Mouse (Mus musculus) neutrophil, adult 83 days (primary cell): ENCODE measurements around the gene Dcakd. TPM values are rescaled to one million over a fixed set of nuclear protein-coding genes. Genes with fewer than 3 reads are reported as not detected.

Experiments used
- total RNA-seq, 2 experiments: library from RNA; stranded (reverse); gene quantifications; one replicate each; pipeline ENCODE4 v1.2.4; 2023

Gene Dcakd
- 10 to 100 TPM; 19.6 to 21.8 TPM for total RNA-seq

GRCm38 (mm10) chr11:103028176-103028891 lies at the start of gene Dcakd, which contains the start of gene Nmt1:
Gene Dcakd (minus strand): TSS chr11:103028333.
Gene Nmt1 (plus strand): TSS chr11:103028190.

GRCm38 (mm10) chr11:102946265-102946991 lies 81.7 kb downstream of the Dcakd start, which contains the start of gene C1ql1:
Gene C1ql1 (minus strand): TSS chr11:102946688.

Other genes with a start within 250 kb of the Dcakd start
- gene Gjc1, start 208.6 kb downstream of the Dcakd start, total RNA-seq = not detected
- not detected for gene Higd1b, start 192.5 kb downstream of the Dcakd start, total RNA-seq
- gene Eftud2, start 147.3 kb downstream of the Dcakd start, total RNA-seq = 10 to 100 TPM; 64.6 to 70.3 TPM
- gene Ccdc103, start 147.1 kb downstream of the Dcakd start, total RNA-seq = not detected
- not detected for gene Fam187a, start 143.2 kb downstream of the Dcakd start, total RNA-seq
- gene Gfap, start 127.4 kb downstream of the Dcakd start, total RNA-seq = 1 to 10 TPM; 1.8 to 2.8 TPM
- 10 to 100 TPM; 31.3 to 41.0 TPM for gene Kif18b, start 103.2 kb downstream of the Dcakd start, total RNA-seq
- gene C1ql1, start 81.6 kb downstream of the Dcakd start, total RNA-seq = not detected
- 10 to 100 TPM; 61.4 to 63.8 TPM for gene Nmt1, start 143 bp downstream of the Dcakd start, total RNA-seq
- under 1 TPM; 0.33 to 0.59 TPM for gene Plcd3, start 73.3 kb upstream of the Dcakd start, total RNA-seq
- gene Acbd4, start 73.3 kb upstream of the Dcakd start, total RNA-seq = 10 to 100 TPM; 16.9 to 19.3 TPM
- gene Hexim1, start 87.9 kb upstream of the Dcakd start, total RNA-seq = 10 to 100 TPM; 33.5 to 37.7 TPM
- gene Hexim2, start 104.1 kb upstream of the Dcakd start, total RNA-seq = 1 to 10 TPM; 1.7 to 2.1 TPM
- gene Fmnl1, start 142.8 kb upstream of the Dcakd start, total RNA-seq = 100 to 1,000 TPM; 465 to 579 TPM
- not detected for gene 1700023F06Rik, start 180.2 kb upstream of the Dcakd start, total RNA-seq
- gene Spata32, start 190.1 kb upstream of the Dcakd start, total RNA-seq = not detected
- gene Map3k14, start 239.1 kb upstream of the Dcakd start, total RNA-seq = 10 to 100 TPM; 27.9 to 35.2 TPM